Mouse (Mus musculus) cortical plate, adult 2 months (tissue): ENCODE results near the gene Pnrc2.

Source experiments
- CTCF ChIP-seq: fragments of 200-500 bp; IDR thresholded peaks from 2 replicates; pipeline ENCODE4 v1.5.1; 2011; ENCODE audit warnings: mild to moderate bottlenecking, control low read depth, low read length; ENCODE audit not compliant: insufficient read depth; ENCODE audit errors: extremely low read depth
- POLR2A ChIP-seq: fragments of 200-500 bp; IDR thresholded peaks from 2 replicates; pipeline ENCODE4 v1.6.1; 2011; ENCODE audit warnings: mild to moderate bottlenecking, low read length, control low read depth; ENCODE audit not compliant: insufficient read depth; ENCODE audit errors: extremely low read depth

- TF ChIP-seq POLR2A (no peak), CTCF (no peak)
Measured at GRCm38 (mm10) chr4:135885676-135886075, 12.0 kb upstream of the Pnrc2 start.
